Mouse (Mus musculus) C2C12 (cell line): ENCODE measurements at regions not wholly inside any gene's neighbourhood (a gene's known extent, or its start where the extent isn't known, plus 50 kb on each side); places are given as distances from the start of the nearest gene placed in this dataset.

Experiments
- H3K27me3 ChIP-seq: one replicate; pipeline ENCODE4 v1.6.1; 2011; ENCODE audit not compliant: control insufficient read depth, insufficient read depth, insufficient read length
- H3K36me3 ChIP-seq: one replicate; pipeline ENCODE4 v1.6.1; 2011; ENCODE audit not compliant: control insufficient read depth, insufficient read depth
- H3K4me3 ChIP-seq: one replicate; pipeline ENCODE4 v1.5.1; 2011; ENCODE audit warnings: mild to moderate bottlenecking, control low read depth; ENCODE audit not compliant: poor library complexity, insufficient read depth, severe bottlenecking
- H3K79me2 ChIP-seq: one replicate; pipeline ENCODE4 v1.6.1; 2011; ENCODE audit not compliant: control insufficient read depth, insufficient read depth
- H3K79me3 ChIP-seq: one replicate; pipeline ENCODE4 v1.6.1; 2011; ENCODE audit warnings: low read depth, control low read depth
- H3ac ChIP-seq: one replicate; pipeline ENCODE3; 2011; ENCODE audit warnings: low read depth; ENCODE audit not compliant: control insufficient read depth, insufficient read length
- CEBPB ChIP-seq: IDR thresholded peaks from one replicate; pipeline ENCODE4 v1.6.1; 2011; ENCODE audit warnings: low read depth, mild to moderate bottlenecking, control low read depth, moderate library complexity
- CTCF ChIP-seq: IDR thresholded peaks from one replicate; pipeline ENCODE4 v1.5.1; 2011; ENCODE audit not compliant: control insufficient read depth, insufficient read depth, insufficient read length
- FOSL1 ChIP-seq: IDR thresholded peaks from one replicate; pipeline ENCODE4 v1.8.0; 2011; ENCODE audit warnings: mild to moderate bottlenecking, low read length; ENCODE audit not compliant: poor library complexity, insufficient read depth, severe bottlenecking
- MAX ChIP-seq: IDR thresholded peaks from one replicate; pipeline ENCODE4 v1.6.1; 2011; ENCODE audit warnings: mild to moderate bottlenecking, control low read depth
- MYOD1 ChIP-seq: IDR thresholded peaks from one replicate; pipeline ENCODE4 v1.6.1; 2011; ENCODE audit warnings: low read depth; ENCODE audit not compliant: control insufficient read depth, insufficient read length
- MYOG ChIP-seq: IDR thresholded peaks from one replicate; pipeline ENCODE4 v1.6.1; 2011; ENCODE audit not compliant: control insufficient read depth, insufficient read length; ENCODE audit errors: extremely low read depth
- USF1 ChIP-seq: IDR thresholded peaks from one replicate; pipeline ENCODE4 v1.6.1; 2011; ENCODE audit warnings: low read depth, mild to moderate bottlenecking, control low read depth, moderate library complexity

- Histone ChIP-seq H3ac (no peak overlapping the region), H3K79me3 (no peaks in the 10 kb centered on the region), H3K27me3 (no peaks in the 10 kb centered on the region), H3K4me3 (no peak overlapping the region), H3K79me2 (no peaks in the 10 kb centered on the region), H3K36me3 (no peaks in the 10 kb centered on the region)
- TF ChIP-seq USF1 = peak; percentile 59
- TF ChIP-seq MAX = no peak
Observed at GRCm38 (mm10) chr10:37240634-37241033, 101.9 kb upstream of the Marcks start.

GRCm38 (mm10) chr10:37240201-37240600 lies 101.5 kb upstream of the Marcks start:
- no peak for TF ChIP-seq MYOD1
- TF ChIP-seq USF1 = no peak
- no peak for TF ChIP-seq MYOG
- no peak for TF ChIP-seq CTCF
- TF ChIP-seq CEBPB = no peak
- no peak for TF ChIP-seq FOSL1
- TF ChIP-seq MAX = no peak
- Histone ChIP-seq H3K4me3 (no peak overlapping the region), H3K79me3 (no peaks in the 10 kb centered on the region), H3K36me3 (no peaks in the 10 kb centered on the region), H3ac (no peak overlapping the region), H3K27me3 (no peaks in the 10 kb centered on the region), H3K79me2 (no peaks in the 10 kb centered on the region)

GRCm38 (mm10) chr10:37236001-37236822 lies 97.5 kb upstream of the Marcks start:
- H3K36me3 ChIP-seq = no peaks in the 10 kb centered on the region
- no peaks in the 10 kb centered on the region for H3K79me2 ChIP-seq
- no peak overlapping the region for H3K4me3 ChIP-seq
- no peaks in the 10 kb centered on the region for H3K27me3 ChIP-seq
- no peak for TF ChIP-seq CEBPB
- TF ChIP-seq USF1 = no peak
- no peak for TF ChIP-seq MYOD1
- TF ChIP-seq CTCF = no peak
- TF ChIP-seq FOSL1 = no peak
- no peak for TF ChIP-seq MYOG
- no peak for TF ChIP-seq MAX
- no peaks in the 10 kb centered on the region for H3K79me3 ChIP-seq
- H3ac ChIP-seq = no peak overlapping the region

DNA sequence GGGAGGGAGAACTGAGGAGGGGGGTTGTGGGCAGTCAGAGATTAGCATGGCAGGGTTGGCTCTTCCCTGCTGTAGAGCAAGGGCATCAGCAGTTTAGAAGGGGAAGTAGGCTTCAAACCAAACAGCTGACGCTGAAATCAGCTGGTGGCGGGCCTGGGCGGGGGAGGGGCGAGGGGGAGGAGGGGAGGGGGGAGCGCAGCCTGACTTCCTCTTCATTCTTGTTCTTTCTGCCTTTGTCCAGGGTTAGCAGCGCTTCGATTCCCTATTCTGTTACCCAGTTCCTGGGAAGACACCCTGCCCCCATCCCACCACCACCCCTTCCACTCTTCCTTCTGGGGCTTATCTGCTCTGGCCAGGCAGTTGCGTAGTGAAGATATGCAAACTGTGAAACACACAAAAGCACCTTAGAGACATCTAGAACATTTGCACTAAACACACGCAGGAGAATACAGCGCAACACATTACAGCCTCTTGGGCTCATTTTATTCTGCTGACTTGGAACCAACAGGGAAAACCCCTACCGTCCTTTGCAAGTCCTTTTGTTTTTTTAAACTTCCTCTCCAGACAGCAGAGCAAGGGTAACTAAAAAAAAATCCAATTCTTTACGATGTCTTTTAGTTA lies 93.3 kb upstream of the Marcks start:
- H3ac ChIP-seq = no peak overlapping the region
- H3K79me3 ChIP-seq = no peaks in the 10 kb centered on the region
- no peaks in the 10 kb centered on the region for H3K27me3 ChIP-seq
- no peaks in the 10 kb centered on the region for H3K79me2 ChIP-seq
- TF ChIP-seq MAX (no peak), FOSL1 (no peak), MYOD1 (no peak), USF1 (no peak), CTCF (no peak), CEBPB (no peak), MYOG (no peak)
- no peak overlapping the region for H3K4me3 ChIP-seq
- no peaks in the 10 kb centered on the region for H3K36me3 ChIP-seq

- no peaks in the 10 kb centered on the region for H3K79me2 ChIP-seq
- no peak overlapping the region for H3ac ChIP-seq
- no peak overlapping the region for H3K4me3 ChIP-seq
- H3K79me3 ChIP-seq = no peaks in the 10 kb centered on the region
- H3K36me3 ChIP-seq = no peaks in the 10 kb centered on the region
- TF ChIP-seq CTCF = no peak
- TF ChIP-seq USF1 = no peak
- no peaks in the 10 kb centered on the region for H3K27me3 ChIP-seq
Observed at GRCm38 (mm10) chr10:37231159-37231558, 92.4 kb upstream of the Marcks start.

GRCm38 (mm10) chr10:37227889-37228288 lies 89.2 kb upstream of the Marcks start:
- Histone ChIP-seq H3K27me3 (no peaks in the 10 kb centered on the region), H3ac (no peak overlapping the region), H3K79me3 (no peaks in the 10 kb centered on the region), H3K79me2 (no peaks in the 10 kb centered on the region), H3K36me3 (no peaks in the 10 kb centered on the region), H3K4me3 (no peak overlapping the region)
- TF ChIP-seq MYOD1 (no peak), MAX (no peak), CEBPB (no peak), CTCF (no peak), MYOG (no peak), FOSL1 (no peak), USF1 (no peak)
